Mouse (Mus musculus) midbrain, embryonic 16.5 days (tissue): ENCODE measurements at regions not wholly inside any gene's neighbourhood (a gene's known extent, or its start where the extent isn't known, plus 50 kb on each side); places are given as distances from the start of the nearest gene placed in this dataset.
A peak's percentile ranks its signal among the peaks of the same experiment; 100 is the strongest.

Source experiments
- ATAC-seq: fragments of 200-750 bp; cut with Nextera tagmentation; 2 replicates; pipeline ENCODE4 v1.8.0; 2017; ENCODE audit warnings: moderate TSS enrichment
- H3K27ac ChIP-seq: fragments of 300-500 bp; sonication (generic); 2 replicates; pipeline ENCODE4 v1.5.1; 2014; ENCODE audit warnings: mild to moderate bottlenecking, low read length, mixed read lengths
- H3K27me3 ChIP-seq: fragments of 300-500 bp; sonication (generic); 2 replicates; pipeline ENCODE4 v1.6.1; 2014; ENCODE audit warnings: low read depth, low read length, mixed read lengths; ENCODE audit not compliant: control insufficient read depth, insufficient read depth
- H3K36me3 ChIP-seq: fragments of 300-500 bp; sonication (generic); 2 replicates; pipeline ENCODE4 v1.6.1; 2014; ENCODE audit warnings: mild to moderate bottlenecking, low read length, moderate library complexity, mixed read lengths; ENCODE audit not compliant: control insufficient read depth, insufficient read depth
- H3K4me1 ChIP-seq: fragments of 300-500 bp; sonication (generic); 2 replicates; pipeline ENCODE4 v1.6.1; 2014; ENCODE audit warnings: mild to moderate bottlenecking, low read length, mixed read lengths; ENCODE audit not compliant: control insufficient read depth, insufficient read depth
- H3K4me2 ChIP-seq: fragments of 300-500 bp; sonication (generic); 2 replicates; pipeline ENCODE4 v1.6.1; 2014; ENCODE audit warnings: mild to moderate bottlenecking, low read length, mixed read lengths
- H3K4me3 ChIP-seq: fragments of 300-500 bp; sonication (generic); 2 replicates; pipeline ENCODE4 v1.5.1; 2014; ENCODE audit warnings: low read depth, mild to moderate bottlenecking, low read length, moderate library complexity, mixed read lengths
- H3K9ac ChIP-seq: fragments of 300-500 bp; sonication (generic); 2 replicates; pipeline ENCODE4 v1.6.1; 2014; ENCODE audit warnings: low read depth, low read length, mixed read lengths
- H3K9me3 ChIP-seq: fragments of 300-500 bp; sonication (generic); replicated peaks from 2 replicates; pipeline ENCODE4 v1.6.1; 2014; ENCODE audit warnings: mild to moderate bottlenecking, low read length, mixed read lengths; ENCODE audit not compliant: control insufficient read depth, poor library complexity, severe bottlenecking
- WGBS: fragments of 180-500 bp; shearing (Covaris S2); extraction: QIAGEN DNeasy Blood & Tissue Kit; methylation state at CpG from one replicate; pipeline ENCODE4 v1.1.7; 2014; 5-methylcytosine and 5-hydroxymethylcytosine counted together

DNA sequence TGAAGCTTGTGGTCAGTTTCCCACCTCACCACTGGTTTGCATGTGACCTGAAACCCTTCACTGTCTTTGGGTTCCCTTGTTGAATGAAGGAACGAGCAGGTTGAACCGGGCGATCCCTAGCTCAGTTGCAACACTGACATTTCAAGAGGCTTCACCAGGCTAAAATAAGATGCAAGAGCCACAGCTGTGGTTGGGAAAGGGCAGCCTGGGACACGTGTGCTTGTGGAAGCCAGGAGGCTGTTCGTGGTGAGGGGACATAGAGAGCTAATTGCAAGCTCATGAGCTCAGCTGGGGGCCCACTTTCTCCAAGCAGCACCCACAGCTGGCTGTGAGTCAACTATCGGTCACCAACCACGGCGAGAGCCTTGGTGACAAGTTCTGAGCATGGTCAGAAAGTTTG, 64.8 kb upstream of the 1600014C23Rik start:
- no peak for ATAC-seq
- 82% methylated on average over 8 of the region's 8 CpGs for WGBS
- no peaks in the 10 kb centered on the region for H3K36me3 ChIP-seq
- H3K9ac ChIP-seq: no peak overlapping the region
- H3K9me3 ChIP-seq: no peaks in the 10 kb centered on the region
- no peaks in the 10 kb centered on the region for H3K27me3 ChIP-seq
- no peak overlapping the region for H3K4me3 ChIP-seq
- H3K4me2 ChIP-seq: no peak overlapping the region
- H3K27ac ChIP-seq: no peak overlapping the region
- H3K4me1 ChIP-seq: no peaks in the 10 kb centered on the region

- Histone ChIP-seq H3K4me3 (no peak overlapping the region), H3K4me1 (no peaks in the 10 kb centered on the region), H3K36me3 (no peaks in the 10 kb centered on the region), H3K4me2 (no peak overlapping the region), H3K9ac (no peak overlapping the region), H3K9me3 (no peaks in the 10 kb centered on the region), H3K27me3 (no peaks in the 10 kb centered on the region), H3K27ac (no peak overlapping the region)
- no peak for ATAC-seq
- WGBS: 77% methylated on average over 6 of the region's 6 CpGs
Observed at GRCm38 (mm10) chr17:45797121-45797520, 63.5 kb upstream of the 1600014C23Rik start.

GRCm38 (mm10) chr17:45794926-45795325, 61.3 kb upstream of the 1600014C23Rik start:
- no peak overlapping the region for H3K27ac ChIP-seq
- peaks cover 4% of the 10 kb centered on the region; the same call in 1 of the 2 replicates for H3K4me1 ChIP-seq
- H3K4me2 ChIP-seq: no peak overlapping the region
- WGBS: 86% methylated on average over 7 of the region's 7 CpGs
- H3K9me3 ChIP-seq: no peaks in the 10 kb centered on the region
- no peak overlapping the region for H3K9ac ChIP-seq
- no peak for ATAC-seq
- H3K36me3 ChIP-seq: no peaks in the 10 kb centered on the region
- no peak overlapping the region for H3K4me3 ChIP-seq
- no peaks in the 10 kb centered on the region for H3K27me3 ChIP-seq

DNA sequence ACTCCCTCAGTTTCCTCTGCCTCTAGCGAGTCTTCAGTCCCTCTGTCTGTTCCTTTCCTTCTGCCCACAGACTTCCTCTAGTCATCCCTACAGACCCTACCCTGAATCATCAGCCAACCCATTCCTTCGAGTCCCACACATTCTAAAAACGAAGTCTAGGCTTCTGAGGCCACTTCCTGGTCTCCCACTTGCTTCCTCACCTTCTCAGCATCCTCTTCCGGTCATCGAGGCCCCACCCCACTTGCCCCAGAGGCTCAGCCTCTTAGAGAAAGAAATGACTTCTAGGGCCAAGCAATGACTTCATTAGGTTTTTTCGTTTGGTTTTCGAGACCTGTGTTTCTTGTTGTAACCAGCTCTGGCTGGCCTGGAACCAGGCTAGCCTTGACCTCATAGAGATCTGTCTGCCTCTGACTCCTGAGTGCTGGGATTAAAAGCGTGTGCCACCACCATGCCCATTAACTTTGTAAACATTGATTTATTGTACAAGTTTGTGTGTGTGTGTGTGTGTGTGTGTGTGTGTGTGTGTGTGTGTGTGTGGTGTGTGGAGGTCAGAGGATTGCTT, 57.4 kb upstream of the 1600014C23Rik start:
- ATAC-seq: no peak
- H3K4me1 ChIP-seq: peaks cover 4% of the 10 kb centered on the region; the same call in 1 of the 2 replicates
- no peaks in the 10 kb centered on the region for H3K36me3 ChIP-seq
- H3K9me3 ChIP-seq: no peaks in the 10 kb centered on the region
- H3K4me3 ChIP-seq: no peak overlapping the region
- H3K27me3 ChIP-seq: no peaks in the 10 kb centered on the region
- no peak overlapping the region for H3K9ac ChIP-seq
- WGBS: 85% methylated on average over 8 of the region's 8 CpGs
- no peak overlapping the region for H3K27ac ChIP-seq
- no peak overlapping the region for H3K4me2 ChIP-seq

DNA sequence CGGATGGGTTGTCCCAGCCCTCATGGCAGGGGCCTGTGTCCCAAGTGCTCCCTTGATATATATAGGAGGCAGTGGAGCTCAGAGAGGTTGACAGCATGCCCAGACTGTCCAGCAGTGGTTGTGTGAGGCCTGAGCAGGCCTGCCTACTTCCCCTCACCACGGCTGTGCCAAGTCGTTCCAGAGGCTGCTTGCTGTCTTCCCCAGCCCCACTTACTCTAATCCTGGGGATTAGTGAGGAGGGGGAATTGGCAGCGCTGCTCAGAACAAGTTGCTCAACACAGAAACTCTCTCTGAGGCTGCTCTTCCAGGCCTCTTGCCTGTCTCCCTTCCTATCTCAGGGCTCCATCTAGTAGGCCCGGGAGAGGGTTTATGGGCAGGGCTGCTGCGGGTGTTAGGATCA, 56.1 kb upstream of the 1600014C23Rik start:
- Histone ChIP-seq H3K27me3 (no peaks in the 10 kb centered on the region), H3K4me3 (no peak overlapping the region), H3K9me3 (no peaks in the 10 kb centered on the region), H3K4me1 (peaks cover 4% of the 10 kb centered on the region; the same call in 1 of the 2 replicates), H3K4me2 (no peak overlapping the region), H3K27ac (no peak overlapping the region), H3K36me3 (no peaks in the 10 kb centered on the region), H3K9ac (no peak overlapping the region)
- 0 out of 2 replicates have a peak, but pooled peaks have one; percentile 62 for ATAC-seq
- 26% methylated on average over 6 of the region's 6 CpGs for WGBS

GRCm38 (mm10) chr17:45784905-45785304, 51.3 kb upstream of the 1600014C23Rik start:
- no peaks in the 10 kb centered on the region for H3K27me3 ChIP-seq
- H3K36me3 ChIP-seq: no peaks in the 10 kb centered on the region
- H3K4me2 ChIP-seq: no peak overlapping the region
- no peaks in the 10 kb centered on the region; the same call in 1 of the 2 replicates for H3K4me1 ChIP-seq
- H3K4me3 ChIP-seq: no peak overlapping the region
- ATAC-seq: no peak
- 82% methylated on average over 10 of the region's 10 CpGs for WGBS
- no peak overlapping the region for H3K27ac ChIP-seq
- no peaks in the 10 kb centered on the region for H3K9me3 ChIP-seq
- H3K9ac ChIP-seq: no peak overlapping the region

DNA sequence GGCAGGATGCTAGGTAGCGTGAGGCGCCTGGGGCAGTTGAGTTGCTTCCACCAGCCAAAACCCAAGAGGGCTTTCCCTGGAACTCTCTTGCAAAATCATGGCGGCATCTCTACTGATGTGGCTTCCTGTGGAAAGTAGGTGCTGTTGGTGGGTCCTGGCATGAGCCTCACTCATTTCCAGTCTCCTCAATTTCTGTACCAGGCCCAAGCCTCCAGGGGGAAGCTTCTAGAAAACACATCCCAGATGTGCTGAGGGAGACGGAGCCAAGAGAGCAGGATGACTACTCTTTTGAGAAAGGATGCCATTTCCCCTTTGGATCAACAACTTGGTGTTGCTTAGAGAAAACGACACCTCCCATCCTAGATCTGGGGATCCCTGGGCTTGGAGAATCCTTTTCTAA, 50.9 kb upstream of the 1600014C23Rik start:
- no peak overlapping the region for H3K4me2 ChIP-seq
- WGBS: 92% methylated on average over 5 of the region's 5 CpGs
- ATAC-seq: no peak

More for the DNA sequence above, 50.9 kb upstream of the 1600014C23Rik start:
- Histone ChIP-seq H3K9me3 (no peaks in the 10 kb centered on the region), H3K4me3 (no peak overlapping the region), H3K27ac (no peak overlapping the region), H3K27me3 (no peaks in the 10 kb centered on the region), H3K36me3 (no peaks in the 10 kb centered on the region), H3K4me1 (no peaks in the 10 kb centered on the region), H3K9ac (no peak overlapping the region)
